Mouse (Mus musculus) liver, postnatal 0 days (tissue): ENCODE results near the gene Rapgefl1.

Experiments used
- CTCF ChIP-seq: sonication (generic); IDR thresholded peaks from 2 replicates; pipeline ENCODE4 v1.5.1; 2016; ENCODE audit warnings: antibody characterized with exemption, low read depth
- EP300 ChIP-seq: IDR thresholded peaks from 2 replicates; pipeline ENCODE4 v1.6.1; 2016; ENCODE audit warnings: antibody characterized with exemption, low read depth, mild to moderate bottlenecking

- TF ChIP-seq CTCF (no peak), EP300 (no peak)
These were observed 45.1 kb upstream of the Rapgefl1 start for GRCm38 (mm10) chr11:98791448-98791847.
